Mouse (Mus musculus): ENCODE data around the gene Manba. TPM values are rescaled to one million over a fixed set of nuclear protein-coding genes. Genes with fewer than 3 reads are reported as not detected.

Manba gene
- total RNA-seq, 2 experiments from 2014 or later = 10.4 to 12.9 TPM

DNA sequence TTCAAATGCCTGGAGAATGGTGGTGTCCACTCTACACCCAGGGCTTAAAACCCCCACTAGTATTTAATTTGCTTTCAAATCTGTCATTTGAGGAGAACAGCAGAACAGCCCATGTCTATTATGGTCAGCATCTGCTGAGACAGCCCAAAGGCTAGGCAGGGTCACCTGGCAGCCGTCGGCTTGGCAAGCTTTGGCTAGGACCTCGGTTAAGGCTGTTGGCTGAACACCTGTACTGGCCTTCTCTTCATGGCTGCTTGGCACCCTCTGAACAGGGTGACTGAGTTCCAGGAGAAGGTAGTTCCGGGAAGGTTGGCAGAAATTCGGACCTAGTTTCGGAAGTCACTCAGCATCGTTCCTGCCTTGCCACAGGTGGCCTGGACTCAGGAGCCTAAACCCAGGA is 96.8 kb downstream of the Manba start:
- DNase-seq = no peak

DNA sequence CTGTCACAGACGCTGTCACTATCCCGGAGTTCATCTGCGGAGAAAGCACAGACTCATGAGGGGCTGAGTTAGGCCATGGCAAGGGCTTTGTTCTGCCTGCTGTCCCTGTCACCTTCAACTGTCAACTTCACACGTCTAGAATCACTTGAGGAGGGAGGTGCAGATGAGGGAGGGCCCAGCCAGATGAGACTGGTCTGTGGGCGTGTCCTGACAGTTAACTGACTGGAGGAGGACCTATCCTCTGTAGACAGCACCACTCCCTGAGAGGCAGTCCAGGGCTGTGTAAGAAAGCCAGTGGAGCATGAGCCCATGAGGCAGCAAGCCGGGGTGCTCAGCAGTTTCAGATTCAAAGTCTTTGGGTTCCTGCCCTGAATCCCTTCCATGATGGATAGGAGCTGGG is 100.1 kb downstream of the Manba start:
- DNase-seq = no peak

DNA sequence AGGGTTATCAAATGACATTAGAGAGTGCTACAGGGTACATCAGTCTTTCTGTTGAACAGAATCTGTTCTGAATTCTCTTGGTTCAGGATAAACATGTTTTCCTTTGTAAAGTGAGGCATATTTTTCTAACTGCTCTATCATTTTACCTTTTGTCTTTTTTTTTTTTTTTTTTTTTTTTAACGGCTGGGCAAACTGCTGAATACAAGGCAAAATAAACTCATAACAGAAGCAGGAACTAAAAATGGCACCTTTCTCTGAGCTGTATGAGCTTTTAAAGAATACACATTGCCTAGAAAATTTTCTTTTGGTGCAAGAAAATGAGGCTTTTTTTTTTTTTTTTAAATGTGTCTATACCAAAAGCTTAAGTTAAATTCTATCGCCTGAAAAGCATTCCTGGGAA is 100.6 kb downstream of the Manba start:
- DNase-seq = no peak

DNA sequence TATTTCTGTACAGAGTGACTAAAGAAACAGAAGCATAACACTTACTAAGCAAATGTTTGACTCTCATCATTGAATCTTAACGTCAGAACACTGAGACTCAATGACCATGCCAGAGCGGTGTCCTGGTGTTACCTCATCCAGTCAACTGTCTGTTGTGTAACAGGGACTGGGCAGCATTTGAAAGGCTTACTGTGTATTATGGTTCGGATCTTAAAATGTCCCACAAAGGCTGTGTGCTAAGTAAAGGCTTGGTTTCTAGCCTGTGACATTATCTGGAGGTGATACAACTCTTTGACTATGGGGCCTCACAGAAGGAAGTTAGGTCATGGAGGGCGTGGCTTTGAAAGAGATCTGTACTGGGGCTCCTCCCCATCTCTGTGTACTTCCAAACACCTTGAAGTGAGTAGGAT is 101.1 kb downstream of the Manba start:
- peak in 1 of 2 experiments; percentile 15 for DNase-seq

DNA sequence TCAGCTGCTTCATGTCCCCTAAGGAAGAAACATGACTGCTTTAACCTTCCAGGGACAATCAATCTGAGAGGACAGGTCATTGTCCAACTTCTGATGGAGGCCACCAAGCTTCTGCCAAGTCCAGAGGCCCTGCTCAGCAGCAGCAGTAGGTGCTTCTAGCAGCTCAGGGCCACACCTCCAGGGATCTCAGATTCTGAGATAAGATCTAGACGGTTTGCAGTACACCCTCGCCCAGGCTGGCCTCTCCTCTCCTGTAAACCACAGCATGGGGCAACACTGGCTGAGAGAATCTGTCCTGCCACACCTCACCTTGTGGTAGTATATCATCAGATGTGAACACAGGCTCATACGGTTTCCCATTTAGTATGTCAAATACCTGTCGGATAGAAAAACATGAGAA is 105.1 kb downstream of the Manba start:
- DNase-seq = peak in 1 of 2 experiments; percentile 18

DNA sequence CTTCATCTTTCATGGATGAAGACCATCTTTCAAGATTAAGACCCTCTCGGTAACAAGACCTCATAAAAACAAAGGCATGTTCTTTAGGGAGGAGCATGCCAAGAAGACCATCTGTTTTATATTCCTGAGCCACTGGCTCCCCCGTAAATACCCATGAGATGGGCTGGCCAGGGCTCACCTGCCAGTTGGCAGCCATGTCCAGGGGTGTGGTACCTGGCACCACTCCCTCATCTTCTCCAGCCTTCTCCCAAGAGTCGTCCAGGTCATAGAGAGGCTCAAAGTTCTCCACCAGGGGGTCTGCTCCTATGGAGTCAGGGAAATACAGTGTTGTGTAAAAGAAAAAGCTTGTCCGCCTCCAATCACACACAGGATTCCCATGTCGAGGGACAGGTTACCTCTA is 106.0 kb downstream of the Manba start:
- no peak for DNase-seq

DNA sequence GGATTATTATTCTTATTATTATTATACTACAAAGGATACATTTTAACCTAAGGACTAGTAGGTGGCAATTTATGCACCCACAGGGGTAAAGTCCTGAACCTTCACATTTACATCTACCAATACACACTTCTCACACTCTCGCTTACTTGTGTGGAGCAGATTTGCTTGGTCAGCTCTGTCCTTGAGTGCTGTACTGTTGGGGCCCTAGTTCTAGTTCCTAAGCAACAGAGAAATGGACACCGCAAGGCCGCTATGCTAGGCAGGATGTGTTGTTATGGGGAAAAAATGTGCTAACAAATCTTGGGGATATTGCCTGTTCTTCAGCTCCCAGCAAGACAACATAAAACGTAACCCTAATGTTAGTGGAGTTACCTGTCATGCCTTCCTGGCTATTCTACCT is 106.6 kb downstream of the Manba start:
- DNase-seq = no peak

DNA sequence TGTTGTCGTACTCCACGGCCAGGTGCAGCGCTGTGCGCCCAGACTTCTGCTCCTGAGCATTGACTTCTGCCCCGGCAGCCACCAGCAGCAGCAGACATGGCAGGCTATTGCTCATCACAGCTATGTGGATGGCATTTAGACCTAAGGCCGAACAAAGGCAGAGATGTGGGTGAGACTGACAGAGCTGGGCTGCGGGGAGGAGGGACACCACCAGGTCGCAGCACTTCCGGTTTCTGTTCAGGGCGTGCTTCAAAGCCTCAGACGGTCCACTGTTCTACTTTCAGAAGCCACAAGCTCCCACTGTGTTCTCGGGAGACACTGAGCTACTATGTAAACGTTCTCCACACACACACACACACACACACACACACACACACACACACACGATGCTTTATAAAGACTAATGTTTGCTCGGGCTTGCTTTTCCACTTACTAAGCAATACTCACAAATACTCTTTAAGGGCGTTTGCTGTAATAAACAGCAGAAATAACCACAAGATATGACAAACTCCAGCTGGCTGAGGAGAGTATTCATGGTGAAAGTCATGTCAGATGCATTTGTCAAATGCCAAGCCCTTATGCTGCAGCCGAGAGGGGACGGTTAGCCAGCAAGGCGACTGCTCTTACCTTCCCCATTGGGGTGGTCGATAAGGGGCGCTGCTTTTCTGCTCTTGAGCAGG is 109.0 kb downstream of the Manba start:
- DNase-seq = peak; percentile 28 to 49

DNA sequence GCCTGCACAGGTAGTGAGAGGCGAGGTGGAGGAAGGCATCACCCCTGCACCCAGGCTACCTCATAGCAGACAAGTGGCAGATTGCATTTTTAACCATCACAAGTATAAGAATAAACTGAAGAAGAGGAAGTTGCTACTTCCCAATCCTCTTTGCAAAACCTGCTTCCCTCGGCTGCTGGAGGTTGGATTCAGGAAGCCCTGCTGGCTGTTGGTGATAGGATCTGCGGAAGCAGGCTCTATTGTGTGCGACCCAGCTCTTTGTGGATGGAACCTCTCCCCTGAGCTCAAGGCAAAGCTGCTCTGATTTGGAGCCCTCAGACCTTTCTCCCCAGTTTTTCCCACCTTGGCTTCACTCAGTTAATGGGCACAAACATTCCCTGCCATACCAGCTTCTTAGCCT is 111.6 kb downstream of the Manba start:
- peak in 1 of 2 experiments; percentile 36 for DNase-seq

DNA sequence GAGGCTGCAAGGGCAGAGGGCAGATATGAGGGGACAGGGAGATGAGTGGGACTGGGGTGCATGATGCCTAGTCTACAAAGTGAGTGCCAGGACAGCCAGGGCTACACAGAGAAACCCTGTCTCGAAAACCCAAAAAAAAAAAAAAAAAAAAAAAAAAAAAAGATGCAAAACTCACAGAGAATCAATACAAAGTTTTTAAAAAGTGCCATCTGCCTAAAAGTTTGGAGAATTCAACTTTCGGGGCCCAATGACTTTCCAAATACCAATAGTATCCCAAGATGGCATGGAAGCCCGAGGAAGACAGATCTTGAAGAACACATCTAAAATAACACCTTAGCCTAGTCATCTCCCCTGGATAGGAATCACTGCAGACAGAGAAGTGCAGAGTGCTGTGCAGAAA is 112.9 kb downstream of the Manba start:
- DNase-seq = no peak

DNA sequence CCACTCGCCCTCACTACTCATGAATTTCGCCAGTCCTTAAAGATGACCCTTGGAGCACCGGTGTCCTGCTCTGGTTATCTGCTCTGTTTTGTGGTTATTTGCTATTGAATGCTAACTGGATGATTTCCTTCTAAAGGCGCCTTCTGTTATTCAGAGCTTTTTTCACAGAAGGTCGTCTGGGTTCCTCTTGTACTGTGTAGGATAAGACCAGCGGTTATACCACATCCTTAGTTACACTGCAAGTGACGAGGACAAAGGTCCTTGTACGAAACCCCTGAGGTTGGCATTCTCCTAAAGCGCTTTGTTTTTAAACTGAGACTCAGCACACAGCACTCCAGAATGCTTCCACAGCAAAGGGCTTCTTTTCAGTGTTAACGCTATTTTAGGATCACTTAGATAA is 117.3 kb downstream of the Manba start:
- DNase-seq = no peak

DNA sequence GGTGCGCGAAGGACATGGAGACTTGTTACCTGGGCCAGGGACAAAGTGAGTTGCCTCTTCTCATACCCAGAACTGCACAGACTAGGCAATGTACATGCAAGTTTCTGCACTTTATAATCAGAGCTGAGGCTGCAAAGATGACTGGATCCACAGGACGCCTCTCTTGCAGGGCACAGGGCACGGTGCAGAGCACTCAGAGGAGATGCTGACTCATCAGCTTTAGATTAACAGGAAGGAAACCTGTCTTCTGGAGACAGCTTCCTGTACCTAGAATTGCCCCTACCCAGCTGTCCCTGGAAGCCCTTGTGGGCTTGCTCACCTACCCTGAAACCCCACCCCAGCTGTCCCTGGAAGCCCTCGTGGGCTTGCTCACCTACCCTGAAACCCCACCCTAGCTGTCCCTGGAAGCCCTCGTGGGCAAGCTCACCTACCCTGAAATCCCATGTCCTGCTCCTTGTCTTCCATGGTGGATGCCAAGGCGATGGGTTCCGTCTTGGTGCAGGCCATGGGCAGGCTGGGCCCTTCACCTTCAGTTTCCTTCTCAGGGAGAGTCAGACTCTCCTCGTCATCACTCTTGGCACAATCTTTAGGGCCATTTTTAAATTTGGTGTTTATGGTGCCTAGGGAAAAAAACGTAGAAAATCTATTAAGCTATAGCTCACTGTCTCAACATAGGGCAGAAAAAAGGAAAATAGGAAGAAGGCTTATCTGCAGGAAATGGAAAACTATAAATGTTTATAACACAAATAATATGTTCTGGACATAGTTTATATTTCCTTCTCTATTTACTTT is 119.4 kb downstream of the Manba start:
- DNase-seq = no peak

DNA sequence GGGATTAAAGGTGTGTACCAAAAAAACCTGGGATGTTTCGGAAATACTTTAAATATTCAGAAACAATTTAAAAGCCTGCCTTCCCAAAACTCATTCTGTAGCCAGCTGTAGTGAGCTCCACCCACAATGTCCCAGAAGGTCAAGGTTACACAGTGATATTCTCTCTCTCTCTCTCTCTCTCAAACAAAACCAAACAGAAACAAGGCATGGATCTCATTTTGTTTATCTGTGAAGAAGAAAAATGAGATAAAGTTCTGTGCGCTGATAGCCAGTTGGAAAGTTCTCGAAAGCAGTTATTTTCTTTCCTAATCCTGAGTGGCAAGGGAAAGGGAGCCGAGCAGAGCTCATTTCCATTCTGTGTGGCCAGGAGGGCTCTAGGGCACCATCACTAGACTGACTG is 120.1 kb downstream of the Manba start:
- peak; percentile 45 for DNase-seq

DNA sequence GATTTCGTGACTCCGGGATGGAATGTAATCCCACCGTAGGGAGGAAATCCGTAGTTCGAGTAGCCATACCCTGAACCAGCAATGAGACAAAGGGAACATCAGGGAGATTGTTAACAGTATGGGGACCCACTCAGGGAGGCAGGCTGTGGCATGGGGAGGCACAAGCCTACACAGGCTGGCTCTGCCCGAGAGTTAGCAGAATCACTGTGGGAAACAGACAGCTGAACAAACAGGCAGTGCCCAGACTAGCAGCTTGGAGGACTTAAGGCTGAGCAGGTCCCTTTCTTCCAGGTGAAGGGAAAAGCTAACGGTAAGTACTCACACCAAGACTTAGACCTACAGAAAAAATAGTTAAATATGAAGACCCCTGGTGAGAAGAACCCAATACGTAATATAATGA is 121.2 kb downstream of the Manba start:
- no peak for DNase-seq

DNA sequence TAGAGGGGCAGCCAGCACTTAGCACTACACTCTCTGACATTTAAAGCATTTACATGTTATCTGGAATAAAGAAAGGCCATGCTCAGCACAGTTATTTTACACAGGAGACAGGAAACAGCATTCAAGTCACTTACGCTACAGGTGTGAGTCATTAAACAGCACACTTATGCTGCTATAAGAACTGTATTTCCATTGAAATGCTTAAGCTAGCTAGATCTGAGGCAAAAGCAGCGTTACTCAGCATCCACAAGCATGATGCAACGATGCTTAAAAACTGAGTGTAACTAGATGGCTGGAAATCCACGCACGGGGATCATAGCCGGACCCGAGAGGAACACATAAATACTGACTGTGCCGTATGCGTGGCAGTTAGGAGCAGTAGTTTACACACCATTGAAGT is 121.6 kb downstream of the Manba start:
- no peak for DNase-seq

DNA sequence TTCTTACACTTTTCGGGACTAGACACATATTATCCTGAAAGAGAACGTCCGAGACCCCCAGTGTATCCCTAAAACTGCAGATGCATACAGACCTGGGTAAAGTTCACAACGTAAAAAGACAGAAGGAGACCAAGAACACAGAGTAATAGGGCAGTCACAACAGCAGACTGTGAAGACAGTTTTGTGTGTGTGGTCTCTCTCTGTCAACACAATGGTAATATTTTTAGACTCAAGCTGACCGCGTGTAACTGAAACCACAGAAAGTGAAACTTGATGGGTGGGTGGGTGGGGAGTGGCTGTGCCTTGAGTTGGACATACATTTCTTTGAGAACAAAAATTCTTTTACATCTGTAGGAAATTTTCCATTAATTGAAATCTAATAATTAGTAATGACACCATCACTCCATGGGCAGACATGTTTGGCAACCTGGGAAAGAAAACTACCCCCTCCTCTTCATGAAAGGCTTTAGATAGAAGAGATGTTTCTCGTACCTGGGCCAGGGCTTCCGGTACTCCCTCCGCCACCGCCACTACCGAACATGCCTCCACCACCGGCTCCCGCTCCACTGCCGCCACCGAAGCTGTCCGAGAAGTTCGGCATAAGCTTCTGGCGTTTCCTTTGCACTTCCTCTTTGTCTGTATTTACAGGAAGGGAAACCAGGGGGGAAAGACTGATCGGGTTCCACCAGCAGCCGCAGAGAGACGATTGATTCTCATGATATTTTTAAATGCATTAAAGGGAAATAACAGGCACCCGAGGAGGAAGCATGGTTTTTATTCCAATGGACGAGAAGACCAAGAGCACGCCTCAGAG is 122.5 kb downstream of the Manba start:
- DNase-seq = peak in 1 of 2 experiments; percentile 26

DNA sequence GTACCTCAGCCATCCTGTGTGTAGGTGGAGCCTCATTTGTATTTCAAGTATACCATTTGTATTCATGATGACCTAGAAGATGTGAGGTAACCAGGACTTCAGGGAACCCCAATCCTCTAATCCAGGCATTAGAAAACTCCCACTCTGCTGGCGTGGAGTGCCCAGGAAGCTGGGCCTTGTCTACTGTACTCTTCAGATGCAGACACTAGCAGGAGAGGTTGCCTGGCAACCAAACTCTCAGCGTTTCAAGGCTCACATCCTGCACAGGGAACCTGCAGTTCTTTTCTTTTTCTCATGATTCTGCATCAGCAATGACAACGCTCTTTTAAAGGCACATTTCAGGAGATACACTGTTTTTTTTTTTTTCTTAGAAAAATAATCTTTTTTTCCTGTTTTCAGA is 124.8 kb downstream of the Manba start:
- DNase-seq = no peak

DNA sequence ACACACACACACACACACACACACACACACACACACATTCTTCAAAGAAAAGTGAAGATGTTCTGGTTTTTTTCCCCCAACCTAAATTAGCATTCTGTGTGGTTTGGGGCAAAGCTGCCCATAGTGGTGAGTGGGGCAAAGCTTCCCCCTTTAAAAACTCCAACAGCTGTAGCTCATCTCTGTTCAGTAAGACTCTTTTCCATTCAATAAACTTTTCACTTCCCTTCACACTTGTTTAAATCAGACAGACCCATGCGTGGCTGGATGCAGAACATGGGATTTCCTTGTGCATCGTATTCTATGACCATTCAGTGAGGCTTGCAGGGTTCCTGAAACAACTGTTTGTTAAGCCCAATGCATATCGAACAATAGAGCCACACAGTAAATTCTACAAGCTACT is 129.0 kb downstream of the Manba start:
- DNase-seq = no peak

DNA sequence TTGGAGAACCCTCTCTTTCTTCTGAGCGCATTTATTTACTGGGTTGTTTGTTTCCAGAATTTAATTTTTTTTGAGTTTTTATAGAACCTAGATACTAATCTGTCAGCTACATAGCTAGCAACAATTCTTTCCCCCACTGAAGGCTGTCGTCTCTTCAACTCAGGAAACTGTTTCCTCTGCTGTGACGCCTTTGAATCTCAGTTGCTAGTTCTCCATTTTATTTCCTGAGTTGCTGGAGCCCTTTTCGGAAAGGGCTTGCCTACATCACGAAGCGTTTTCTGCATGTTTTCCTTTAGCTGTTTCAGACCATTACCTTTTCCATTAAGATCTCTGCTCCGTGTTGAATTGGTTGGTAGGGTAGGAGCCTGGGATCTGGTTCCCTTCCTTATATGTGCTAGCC is 131.3 kb downstream of the Manba start:
- no peak for DNase-seq
